Mouse (Mus musculus): ENCODE data around the gene Xlr4a. TPM values are rescaled to one million over a fixed set of nuclear protein-coding genes. Genes with fewer than 3 reads are reported as not detected.

Xlr4a gene
- polyA plus RNA-seq, 1 experiment from 2014 or later, result 0.69 TPM

DNA sequence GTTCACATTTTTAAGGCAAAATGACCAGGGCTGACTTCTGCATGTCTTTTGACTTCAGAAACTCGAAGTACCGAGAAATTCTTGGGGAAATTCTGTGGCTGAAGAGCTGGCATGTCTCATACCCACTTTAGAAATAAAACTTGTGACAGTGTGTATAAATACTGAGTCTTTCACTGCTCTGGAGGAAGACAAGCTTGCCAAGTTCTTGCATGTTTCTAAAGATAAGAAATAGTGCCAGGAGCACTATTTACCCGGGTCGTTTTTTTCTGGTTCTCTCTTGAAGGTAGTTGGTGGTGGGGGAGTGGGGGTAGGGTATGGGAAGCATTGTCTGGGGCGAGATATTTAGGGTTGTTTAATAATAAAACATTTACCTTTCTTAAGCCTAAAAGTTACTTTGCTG lies 20.0 kb downstream of the Xlr4a start:
- H3K27ac ChIP-seq (ENCODE audit: low read depth, low read length), result no peak overlapping the region
- H3K36me3 ChIP-seq (ENCODE audit: control insufficient read depth, insufficient read depth, low read length), result no peaks in the 10 kb centered on the region
- no peak overlapping the region for H3K9ac ChIP-seq (ENCODE audit: low read length)
- no peaks in the 10 kb centered on the region for H3K27me3 ChIP-seq (replicated peaks; ENCODE audit: control insufficient read depth, insufficient read depth, low read length)
- H3K4me2 ChIP-seq (ENCODE audit: low read length), result no peak overlapping the region
- H3K9me3 ChIP-seq (replicated peaks; ENCODE audit: control insufficient read depth, low read length), result no peaks in the 10 kb centered on the region
- H3K4me1 ChIP-seq (ENCODE audit: control insufficient read depth, insufficient read depth, low read length), result no peaks in the 10 kb centered on the region
- no peak for DNase-seq (ENCODE audit: low spot score)
- ATAC-seq, result no peak
- 64% methylated on average over 5 of the region's 5 CpGs for WGBS
- H3K4me3 ChIP-seq (ENCODE audit: low read depth, low read length), result no peak overlapping the region

DNA sequence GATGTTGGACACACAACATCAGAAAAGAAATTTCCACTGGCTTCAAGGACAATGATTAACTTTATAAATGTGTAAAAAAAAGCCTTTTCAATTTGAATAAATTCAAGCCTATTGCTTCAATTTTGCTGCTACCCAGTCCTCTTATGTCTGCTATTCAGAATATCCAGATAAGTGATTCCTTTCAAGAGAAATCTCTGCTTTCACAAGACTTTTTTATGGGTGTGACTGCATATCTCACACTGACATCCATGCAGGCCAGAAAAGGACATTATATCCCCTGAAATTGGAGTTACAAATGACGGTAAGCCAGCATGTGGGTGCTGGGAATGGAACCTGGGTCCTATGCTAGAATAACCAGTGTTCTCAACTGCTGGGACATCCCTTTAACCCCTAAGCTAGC lies 20.8 kb downstream of the Xlr4a start:
- DNase-seq (ENCODE audit: low spot score), result no peak
- WGBS, result 74% methylated on average over 1 of the region's 1 CpGs
- no peak overlapping the region for H3K9ac ChIP-seq (ENCODE audit: low read length)
- no peaks in the 10 kb centered on the region for H3K4me1 ChIP-seq (ENCODE audit: control insufficient read depth, insufficient read depth, low read length)
- no peaks in the 10 kb centered on the region for H3K9me3 ChIP-seq (replicated peaks; ENCODE audit: control insufficient read depth, low read length)
- H3K4me2 ChIP-seq (ENCODE audit: low read length), result no peak overlapping the region
- no peak overlapping the region for H3K27ac ChIP-seq (ENCODE audit: low read depth, low read length)
- H3K36me3 ChIP-seq (ENCODE audit: control insufficient read depth, insufficient read depth, low read length), result no peaks in the 10 kb centered on the region
- H3K4me3 ChIP-seq (ENCODE audit: low read depth, low read length), result no peak overlapping the region
- ATAC-seq, result no peak
- H3K27me3 ChIP-seq (replicated peaks; ENCODE audit: control insufficient read depth, insufficient read depth, low read length), result no peaks in the 10 kb centered on the region

DNA sequence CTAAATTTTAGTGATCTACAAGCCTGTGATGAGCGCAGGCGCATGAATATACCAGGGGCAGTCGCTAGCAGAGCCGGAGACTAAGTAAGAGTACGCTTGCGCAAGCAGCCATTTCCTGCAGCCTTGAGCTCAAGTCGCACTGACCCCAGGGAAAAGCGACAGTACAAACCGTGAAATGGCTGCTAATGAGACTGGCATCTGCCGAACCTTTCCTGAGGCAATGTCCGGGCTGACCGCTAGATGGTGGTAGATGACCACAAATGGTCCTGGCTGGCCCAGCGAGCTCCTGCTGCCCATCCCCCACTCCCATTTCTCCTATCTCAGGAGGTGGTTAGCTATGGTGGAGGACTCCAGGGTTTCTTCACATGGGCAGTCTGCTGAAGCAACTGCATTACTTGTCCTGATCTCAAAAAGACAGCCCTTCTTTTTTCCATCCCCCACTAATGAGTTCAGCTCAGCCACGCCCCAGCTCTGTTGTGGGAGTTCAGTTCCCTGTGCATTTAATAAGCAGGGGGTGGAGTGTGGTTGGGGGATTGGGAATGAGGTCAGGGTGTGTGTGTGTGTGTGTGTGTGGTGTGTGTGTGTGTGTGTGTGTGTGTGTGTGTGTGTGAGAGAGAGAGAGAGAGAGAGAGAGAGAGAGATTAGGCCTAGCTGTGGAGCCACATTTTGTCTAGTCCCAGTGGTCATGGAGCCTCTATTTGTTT lies 28.3 kb downstream of the Xlr4a start:
- Histone ChIP-seq H3K4me3 (ENCODE audit: low read depth, low read length) (no peak overlapping the region), H3K36me3 (ENCODE audit: control insufficient read depth, insufficient read depth, low read length) (no peaks in the 10 kb centered on the region), H3K9me3 (replicated peaks; ENCODE audit: control insufficient read depth, low read length) (no peaks in the 10 kb centered on the region), H3K9ac (ENCODE audit: low read length) (no peak overlapping the region), H3K27me3 (replicated peaks; ENCODE audit: control insufficient read depth, insufficient read depth, low read length) (no peaks in the 10 kb centered on the region), H3K4me1 (ENCODE audit: control insufficient read depth, insufficient read depth, low read length) (no peaks in the 10 kb centered on the region), H3K4me2 (ENCODE audit: low read length) (no peak overlapping the region), H3K27ac (ENCODE audit: low read depth, low read length) (no peak overlapping the region)
- WGBS, result 15% methylated on average over 14 of the region's 14 CpGs
- DNase-seq (ENCODE audit: low spot score) (peak; percentile 95), ATAC-seq (peak; percentile 98)

DNA sequence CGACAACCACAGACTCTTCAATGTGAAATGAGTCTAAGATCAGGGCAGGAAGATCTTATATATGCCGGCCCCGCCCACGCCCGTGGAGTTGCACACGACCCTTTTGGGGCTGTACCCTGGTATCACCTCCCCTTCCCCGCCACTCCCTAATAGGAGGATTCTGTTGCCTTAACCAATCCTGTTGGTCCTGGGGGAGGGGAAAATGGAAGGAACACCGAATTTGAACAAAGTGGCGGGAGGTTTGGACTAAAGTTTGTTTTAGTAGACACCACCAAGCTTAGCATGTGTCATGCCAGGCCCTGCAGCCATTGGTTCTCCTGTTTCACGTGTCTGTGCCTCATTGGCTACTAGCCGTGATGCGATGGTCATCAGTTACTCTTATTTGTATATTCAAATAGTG lies 42.6 kb downstream of the Xlr4a start:
- Histone ChIP-seq H3K4me1 (ENCODE audit: control insufficient read depth, insufficient read depth, low read length) (no peaks in the 10 kb centered on the region), H3K4me2 (ENCODE audit: low read length) (no peak overlapping the region), H3K36me3 (ENCODE audit: control insufficient read depth, insufficient read depth, low read length) (no peaks in the 10 kb centered on the region), H3K9me3 (replicated peaks; ENCODE audit: control insufficient read depth, low read length) (no peaks in the 10 kb centered on the region), H3K4me3 (ENCODE audit: low read depth, low read length) (no peak overlapping the region), H3K9ac (ENCODE audit: low read length) (no peak overlapping the region), H3K27me3 (replicated peaks; ENCODE audit: control insufficient read depth, insufficient read depth, low read length) (no peaks in the 10 kb centered on the region), H3K27ac (ENCODE audit: low read depth, low read length) (no peak overlapping the region)
- DNase-seq (ENCODE audit: low spot score) (no peak), ATAC-seq (no peak)
- 83% methylated on average over 12 of the region's 12 CpGs for WGBS

DNA sequence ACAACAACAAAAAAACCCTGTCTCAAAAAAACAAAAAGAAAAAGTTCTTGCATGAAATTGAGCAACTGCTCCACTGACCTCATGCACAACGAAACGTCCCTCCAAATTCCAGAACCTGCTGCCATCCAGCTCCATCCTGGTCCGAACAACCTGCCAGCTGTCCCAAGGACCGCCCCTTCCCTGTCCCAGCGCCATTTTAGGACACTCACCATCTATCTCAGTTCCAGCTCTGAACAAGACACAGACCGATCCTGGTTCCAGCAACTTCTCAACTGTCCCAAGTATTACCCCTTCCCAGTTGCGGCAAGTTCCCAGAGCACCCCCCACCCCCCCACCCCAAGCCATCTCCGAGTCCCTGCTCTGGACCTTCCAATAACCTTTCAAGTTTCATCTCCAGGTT lies 43.4 kb downstream of the Xlr4a start:
- Histone ChIP-seq H3K27me3 (replicated peaks; ENCODE audit: control insufficient read depth, insufficient read depth, low read length) (no peaks in the 10 kb centered on the region), H3K27ac (ENCODE audit: low read depth, low read length) (no peak overlapping the region), H3K9ac (ENCODE audit: low read length) (no peak overlapping the region), H3K36me3 (ENCODE audit: control insufficient read depth, insufficient read depth, low read length) (no peaks in the 10 kb centered on the region), H3K4me1 (ENCODE audit: control insufficient read depth, insufficient read depth, low read length) (no peaks in the 10 kb centered on the region), H3K4me2 (ENCODE audit: low read length) (no peak overlapping the region), H3K9me3 (replicated peaks; ENCODE audit: control insufficient read depth, low read length) (no peaks in the 10 kb centered on the region), H3K4me3 (ENCODE audit: low read depth, low read length) (no peak overlapping the region)
- no peak for ATAC-seq
- DNase-seq (ENCODE audit: low spot score), result no peak
- WGBS, result 76% methylated on average over 8 of the region's 8 CpGs

DNA sequence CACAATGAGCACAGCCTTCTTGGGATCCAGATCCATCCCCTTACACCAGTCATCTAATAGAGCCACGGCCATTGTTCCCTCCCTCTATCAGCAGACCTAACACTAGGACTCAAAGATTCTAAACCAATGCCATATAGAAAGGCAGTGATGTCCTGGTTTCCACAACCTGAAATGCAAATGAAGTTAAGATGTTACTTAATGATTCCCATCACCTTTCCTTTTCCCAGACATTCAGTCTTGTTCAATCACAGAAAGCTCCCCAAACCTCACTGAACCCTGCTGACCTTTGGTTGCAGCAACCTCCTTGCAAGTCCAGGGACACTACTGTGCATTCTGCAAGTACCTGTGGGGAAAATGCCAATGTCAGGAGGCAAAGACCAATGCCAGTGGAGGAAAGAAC lies 45.3 kb downstream of the Xlr4a start, which contains the start of gene Pnma5:
Gene Pnma5, minus strand, starts transcription at position 101 of the 400 bp plus-strand sequence.
- H3K27me3 ChIP-seq (replicated peaks; ENCODE audit: control insufficient read depth, insufficient read depth, low read length), result no peaks in the 10 kb centered on the region
- H3K36me3 ChIP-seq (ENCODE audit: control insufficient read depth, insufficient read depth, low read length), result no peaks in the 10 kb centered on the region
- H3K9ac ChIP-seq (ENCODE audit: low read length), result no peak within 1 kb of the TSS
- WGBS, result 81% methylated on average over 1 of the region's 1 CpGs
- H3K4me1 ChIP-seq (ENCODE audit: control insufficient read depth, insufficient read depth, low read length), result no peaks in the 10 kb centered on the region
- no peak for DNase-seq (ENCODE audit: low spot score)
- no peak within 1 kb of the TSS for H3K27ac ChIP-seq (ENCODE audit: low read depth, low read length)
- no peak within 1 kb of the TSS for H3K4me2 ChIP-seq (ENCODE audit: low read length)
- H3K9me3 ChIP-seq (replicated peaks; ENCODE audit: control insufficient read depth, low read length), result no peaks in the 10 kb centered on the region
- no peak for ATAC-seq
- H3K4me3 ChIP-seq (ENCODE audit: low read depth, low read length), result no peak within 1 kb of the TSS

Other genes with a start within 250 kb of the Xlr4a start
- 97.6 and 103 TPM in 2 replicates for gene Cetn2, start 164.1 kb downstream of the Xlr4a start, polyA plus RNA-seq (2014; fragmentation: Nextera tagmentation; extraction: Ambion mirVana)
- 44.7 and 45.0 TPM in 2 replicates for gene Nsdhl, start 163.9 kb downstream of the Xlr4a start, polyA plus RNA-seq (2014; fragmentation: Nextera tagmentation; extraction: Ambion mirVana)
- 0.76 and 0.87 TPM in 2 replicates for gene Zfp185, start 95.1 kb downstream of the Xlr4a start, polyA plus RNA-seq (2014; fragmentation: Nextera tagmentation; extraction: Ambion mirVana)
- gene Pnma5, start 45.4 kb downstream of the Xlr4a start, polyA plus RNA-seq (2014; fragmentation: Nextera tagmentation; extraction: Ambion mirVana), result not detected in 2 replicates
- gene Pnma3, start 17.7 kb downstream of the Xlr4a start, polyA plus RNA-seq (2014; fragmentation: Nextera tagmentation; extraction: Ambion mirVana), result 1.3 and 1.7 TPM in 2 replicates
- 2.5 and 6.9 TPM in 2 replicates for gene Xlr3a, start 14.6 kb upstream of the Xlr4a start, polyA plus RNA-seq (2014; fragmentation: Nextera tagmentation; extraction: Ambion mirVana)
- 0.22 and 0.84 TPM in 2 replicates for gene Gm14685, start 34.6 kb upstream of the Xlr4a start, polyA plus RNA-seq (2014; fragmentation: Nextera tagmentation; extraction: Ambion mirVana)
- gene Xlr5b, start 66.3 kb upstream of the Xlr4a start, polyA plus RNA-seq (2014; fragmentation: Nextera tagmentation; extraction: Ambion mirVana), result not detected in 2 replicates
- gene DXBay18, start 67.0 kb upstream of the Xlr4a start, polyA plus RNA-seq (2014; fragmentation: Nextera tagmentation; extraction: Ambion mirVana), result 0.28 and 0.63 TPM in 2 replicates
- gene Spin2d, start 94.5 kb upstream of the Xlr4a start, polyA plus RNA-seq (2014; fragmentation: Nextera tagmentation; extraction: Ambion mirVana), result not detected in 2 replicates
- gene Xlr3b, start 109.7 kb upstream of the Xlr4a start, polyA plus RNA-seq (2014; fragmentation: Nextera tagmentation; extraction: Ambion mirVana), result 10.6 and 43.5 TPM in 2 replicates
- 0.37 and 1.4 TPM in 2 replicates for gene Xlr4b, start 131.9 kb upstream of the Xlr4a start, polyA plus RNA-seq (2014; fragmentation: Nextera tagmentation; extraction: Ambion mirVana)
- gene F8a, start 145.8 kb upstream of the Xlr4a start, polyA plus RNA-seq (2014; fragmentation: Nextera tagmentation; extraction: Ambion mirVana), result 18.8 and 24.6 TPM in 2 replicates
- gene Xlr4c, start 160.7 kb upstream of the Xlr4a start, polyA plus RNA-seq (2014; fragmentation: Nextera tagmentation; extraction: Ambion mirVana), result 0.54 TPM in 1 of 2 replicates, not detected in the other
- gene Xlr3c, start 182.9 kb upstream of the Xlr4a start, polyA plus RNA-seq (2014; fragmentation: Nextera tagmentation; extraction: Ambion mirVana), result not detected in 2 replicates
- gene Xlr5a, start 210.5 kb upstream of the Xlr4a start, polyA plus RNA-seq (2014; fragmentation: Nextera tagmentation; extraction: Ambion mirVana), result not detected in 2 replicates
- not detected in 2 replicates for gene Xlr5c, start 210.5 kb upstream of the Xlr4a start, polyA plus RNA-seq (2014; fragmentation: Nextera tagmentation; extraction: Ambion mirVana)